Mouse (Mus musculus): ENCODE data around the gene Lmntd2. TPM values are rescaled to one million over a fixed set of nuclear protein-coding genes. Genes with fewer than 3 reads are reported as not detected.

Lmntd2 gene
- total and polyA plus RNA-seq, 3 experiments: 0.49 to 1.6 (median 0.93) TPM

GRCm38 (mm10) chr7:141218557-141219133 is 4.8 kb upstream of the Lmntd2 start:
- Histone ChIP-seq H3K9me3 (replicated peaks) (no peaks in the 10 kb centered on the region), H3K36me3 (replicated peaks) (peaks cover 47% of the 10 kb centered on the region), H3K27me3 (ENCODE audit: insufficient read depth, low read length) (peaks cover 2% of the 10 kb centered on the region; the same call in 1 of the 2 replicates), H3K4me1 (ENCODE audit: insufficient read depth, low read depth, low read length) (peaks cover 89% of the 10 kb centered on the region), H3K4me3 (ENCODE audit: low read depth, low read length) (no peak overlapping the region; the same call in 1 of the 2 replicates)
- TF ChIP-seq CTCF (IDR thresholded peaks at IDR 0.05; ENCODE audit: low read depth, low read length) (no peak), GATA2 (IDR thresholded peaks at IDR 0.05; ENCODE audit: borderline replicate concordance, low read depth, low read length) (no peak), TAL1 (conservative IDR thresholded peaks at IDR 0.05; ENCODE audit: low read depth, low read length) (no peak), GATA1 (IDR thresholded peaks at IDR 0.05; ENCODE audit: borderline replicate concordance, low read length) (no peak), POLR2AphosphoS5 (IDR thresholded peaks at IDR 0.05; ENCODE audit: insufficient replicate concordance, low read depth, low read length) (no peak)
- ATAC-seq (ENCODE audit: extremely low read depth, insufficient number of reproducible peaks, low FRiP score, poor library complexity, severe bottlenecking): no peak
- DNase-seq (ENCODE audit: low spot score): no peak

- Histone ChIP-seq H3K36me3 (replicated peaks) (peaks cover 47% of the 10 kb centered on the region), H3K4me3 (ENCODE audit: low read depth, low read length) (no peak overlapping the region; the same call in 1 of the 2 replicates), H3K27me3 (ENCODE audit: insufficient read depth, low read length) (peaks cover 6% of the 10 kb centered on the region), H3K4me1 (ENCODE audit: insufficient read depth, low read depth, low read length) (peaks cover 90% of the 10 kb centered on the region), H3K9me3 (replicated peaks) (no peaks in the 10 kb centered on the region)
- TF ChIP-seq POLR2AphosphoS5 (IDR thresholded peaks at IDR 0.05; ENCODE audit: insufficient replicate concordance, low read depth, low read length) (no peak), GATA1 (IDR thresholded peaks at IDR 0.05; ENCODE audit: borderline replicate concordance, low read length) (no peak), GATA2 (IDR thresholded peaks at IDR 0.05; ENCODE audit: borderline replicate concordance, low read depth, low read length) (no peak), CTCF (IDR thresholded peaks at IDR 0.05; ENCODE audit: low read depth, low read length) (no peak), TAL1 (conservative IDR thresholded peaks at IDR 0.05; ENCODE audit: low read depth, low read length) (no peak)
- ATAC-seq (ENCODE audit: extremely low read depth, insufficient number of reproducible peaks, low FRiP score, poor library complexity, severe bottlenecking) (no peak), DNase-seq (ENCODE audit: low spot score) (no peak)
These were observed 4.3 kb upstream of the Lmntd2 start for GRCm38 (mm10) chr7:141218141-141218540.

GRCm38 (mm10) chr7:141217343-141218013 is 3.6 kb upstream of the Lmntd2 start:
- Histone ChIP-seq H3K27me3 (ENCODE audit: insufficient read depth, low read length) (peaks cover 13% of the 10 kb centered on the region), H3K36me3 (replicated peaks) (peaks cover 47% of the 10 kb centered on the region), H3K9me3 (replicated peaks) (no peaks in the 10 kb centered on the region), H3K4me1 (ENCODE audit: insufficient read depth, low read depth, low read length) (peaks cover 85% of the 10 kb centered on the region), H3K4me3 (ENCODE audit: low read depth, low read length) (peak overlapping the region; percentile 80; the same call in 1 of the 2 replicates)
- no peak for DNase-seq (ENCODE audit: low spot score)
- TF ChIP-seq TAL1 (conservative IDR thresholded peaks at IDR 0.05; ENCODE audit: low read depth, low read length) (no peak), CTCF (IDR thresholded peaks at IDR 0.05; ENCODE audit: low read depth, low read length) (no peak), GATA2 (IDR thresholded peaks at IDR 0.05; ENCODE audit: borderline replicate concordance, low read depth, low read length) (no peak), POLR2AphosphoS5 (IDR thresholded peaks at IDR 0.05; ENCODE audit: insufficient replicate concordance, low read depth, low read length) (no peak), GATA1 (IDR thresholded peaks at IDR 0.05; ENCODE audit: borderline replicate concordance, low read length) (no peak)
- ATAC-seq (ENCODE audit: extremely low read depth, insufficient number of reproducible peaks, low FRiP score, poor library complexity, severe bottlenecking): no peak

DNA sequence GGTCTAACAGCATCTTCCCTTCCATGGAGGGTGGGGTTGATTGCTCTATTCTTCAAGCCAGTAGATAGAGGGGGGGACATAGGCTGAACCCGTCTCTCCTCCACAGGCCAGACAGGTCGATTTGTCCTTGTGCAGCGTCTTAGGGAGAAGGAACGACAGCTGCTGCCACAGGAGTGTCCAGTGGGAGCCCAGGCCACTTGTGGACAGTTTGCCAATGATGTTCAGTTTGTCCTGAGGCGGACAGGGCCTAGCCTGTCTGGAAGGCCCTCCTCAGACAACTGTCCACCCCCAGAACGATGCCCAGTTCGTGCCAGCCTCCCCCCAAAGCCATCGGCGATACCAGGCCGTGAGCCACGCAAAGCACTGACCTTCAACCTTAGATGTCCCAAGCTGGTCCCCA is 3.0 kb upstream of the Lmntd2 start:
- TF ChIP-seq POLR2AphosphoS5 (IDR thresholded peaks at IDR 0.05; ENCODE audit: insufficient replicate concordance, low read depth, low read length) (peak; percentile 43; the same call in 1 of the 2 replicates), TAL1 (conservative IDR thresholded peaks at IDR 0.05; ENCODE audit: low read depth, low read length) (no peak), CTCF (IDR thresholded peaks at IDR 0.05; ENCODE audit: low read depth, low read length) (no peak), GATA1 (IDR thresholded peaks at IDR 0.05; ENCODE audit: borderline replicate concordance, low read length) (no peak), GATA2 (IDR thresholded peaks at IDR 0.05; ENCODE audit: borderline replicate concordance, low read depth, low read length) (no peak)
- Histone ChIP-seq H3K27me3 (ENCODE audit: insufficient read depth, low read length) (peaks cover 19% of the 10 kb centered on the region), H3K4me1 (ENCODE audit: insufficient read depth, low read depth, low read length) (peaks cover 79% of the 10 kb centered on the region), H3K36me3 (replicated peaks) (peaks cover 47% of the 10 kb centered on the region), H3K4me3 (ENCODE audit: low read depth, low read length) (peak overlapping the region; percentile 80; the same call in 1 of the 2 replicates), H3K9me3 (replicated peaks) (no peaks in the 10 kb centered on the region)
- DNase-seq (ENCODE audit: low spot score): no peak
- no peak for ATAC-seq (ENCODE audit: extremely low read depth, insufficient number of reproducible peaks, low FRiP score, poor library complexity, severe bottlenecking)

DNA sequence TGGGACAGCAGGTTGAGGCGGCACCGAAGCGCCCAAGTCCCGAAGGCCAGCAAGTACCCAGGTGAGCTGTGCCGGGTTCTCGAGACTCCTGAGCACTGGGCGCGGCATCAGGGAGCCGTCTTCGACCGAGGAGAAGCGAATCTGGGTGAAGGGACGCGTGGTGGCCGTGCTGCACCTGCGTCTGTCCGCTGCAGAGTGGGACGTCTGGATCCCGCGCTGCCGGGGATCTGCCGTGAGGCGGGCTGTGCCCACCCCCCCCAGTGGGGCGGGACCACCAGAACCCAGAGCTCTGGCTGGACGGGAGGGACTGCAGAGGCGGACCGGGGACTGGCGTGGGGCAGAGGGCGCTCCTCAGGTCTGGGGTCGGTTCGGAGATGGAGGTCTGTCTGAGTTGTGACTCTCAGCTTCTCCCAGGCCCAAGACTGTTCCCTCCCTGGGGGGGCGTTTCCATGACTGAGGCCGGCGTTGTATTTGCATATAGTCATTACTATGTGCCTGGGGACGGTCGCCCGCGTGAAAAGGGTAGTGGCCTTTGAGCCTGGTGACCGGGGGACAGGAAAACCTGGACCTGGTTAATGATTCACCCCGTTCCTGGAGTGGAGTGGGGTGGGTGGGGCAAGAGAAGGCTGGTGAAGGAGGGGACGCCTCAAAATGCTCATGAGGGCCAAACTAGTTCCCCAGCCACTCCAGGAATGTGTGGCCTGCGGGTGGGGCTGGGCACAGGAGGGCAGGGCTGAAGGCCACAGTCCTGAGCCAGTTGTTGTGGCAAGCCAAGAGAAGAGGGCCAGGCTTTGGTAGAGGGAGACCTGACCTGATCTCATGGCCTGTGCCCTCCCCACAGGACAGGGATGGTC is 2.2 kb upstream of the Lmntd2 start:
- ATAC-seq (ENCODE audit: extremely low read depth, insufficient number of reproducible peaks, low FRiP score, poor library complexity, severe bottlenecking) (0 out of 2 replicates have a peak, but pooled peaks have one; percentile 8), DNase-seq (ENCODE audit: low spot score) (peak; percentile 60)
- peaks cover 47% of the 10 kb centered on the region for H3K36me3 ChIP-seq (replicated peaks)
- H3K4me1 ChIP-seq (ENCODE audit: insufficient read depth, low read depth, low read length): peaks cover 75% of the 10 kb centered on the region
- peak overlapping the region; percentile 80 for H3K4me3 ChIP-seq (ENCODE audit: low read depth, low read length)
- TF ChIP-seq TAL1 (conservative IDR thresholded peaks at IDR 0.05; ENCODE audit: low read depth, low read length): no peak
- no peak for TF ChIP-seq POLR2AphosphoS5 (IDR thresholded peaks at IDR 0.05; ENCODE audit: insufficient replicate concordance, low read depth, low read length)
- no peak for TF ChIP-seq CTCF (IDR thresholded peaks at IDR 0.05; ENCODE audit: low read depth, low read length)
- H3K9me3 ChIP-seq (replicated peaks): no peaks in the 10 kb centered on the region
- H3K27me3 ChIP-seq (ENCODE audit: insufficient read depth, low read length): peaks cover 27% of the 10 kb centered on the region

Data from G1E (cell line).